Mouse (Mus musculus): Measurements from ENCODE around the gene Uba1. TPM values are rescaled to one million over a fixed set of nuclear protein-coding genes. Genes with fewer than 3 reads are reported as not detected.
"Not testable (repeated sequence)": the region's sequence is repeated elsewhere in the genome, so short reads cannot be mapped to it uniquely, and the experiment has no call there.

Uba1 gene
- total RNA-seq, 2 experiments from 2014 or later, result 260 to 271 TPM

DNA sequence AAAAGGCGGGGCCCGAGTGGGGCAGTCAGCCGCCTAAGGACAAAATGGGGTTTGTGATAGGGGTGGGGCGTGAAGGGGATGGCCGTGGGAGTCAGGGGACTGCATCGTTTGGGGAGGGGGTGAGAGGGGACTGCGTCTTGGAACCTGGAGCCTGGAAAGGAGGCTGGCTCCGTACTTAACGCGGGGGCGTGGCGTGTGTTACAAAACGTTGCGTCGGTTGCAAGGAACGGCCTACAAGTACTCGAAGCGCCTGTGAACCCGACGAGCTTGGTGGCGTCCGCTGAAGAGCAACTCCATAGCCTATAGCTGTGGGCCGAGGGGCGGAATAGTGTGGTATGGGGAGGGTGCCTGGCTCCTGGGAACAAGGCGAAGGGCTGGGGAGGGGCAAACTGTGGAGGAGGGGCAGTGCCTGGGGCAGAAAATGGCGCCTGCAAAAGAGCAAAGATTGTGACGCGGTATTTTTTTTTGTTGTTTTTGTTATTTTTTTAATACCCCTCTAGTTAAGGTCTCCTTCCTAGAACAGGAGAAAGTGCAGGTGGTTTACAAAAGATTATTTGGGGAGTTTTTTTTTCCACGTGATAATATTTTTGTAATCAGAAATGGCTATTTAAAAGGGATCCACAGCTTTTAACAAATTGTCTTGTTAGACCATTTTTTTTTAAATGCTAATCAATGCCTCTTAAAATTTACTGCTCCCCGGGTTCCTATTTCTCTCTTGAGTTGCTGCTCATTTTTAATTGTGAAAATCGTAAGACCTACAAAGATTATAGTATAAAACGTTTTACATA, 46.4 kb downstream of the Uba1 start:
- intact Hi-C loops (cut with DNase I), result loop anchor here (1.0 kb wide), 1 partner anchor 16 kb away; no protein-coding TSS in a partner anchor
- DNase-seq, result peak; percentile 82 to 85

DNA sequence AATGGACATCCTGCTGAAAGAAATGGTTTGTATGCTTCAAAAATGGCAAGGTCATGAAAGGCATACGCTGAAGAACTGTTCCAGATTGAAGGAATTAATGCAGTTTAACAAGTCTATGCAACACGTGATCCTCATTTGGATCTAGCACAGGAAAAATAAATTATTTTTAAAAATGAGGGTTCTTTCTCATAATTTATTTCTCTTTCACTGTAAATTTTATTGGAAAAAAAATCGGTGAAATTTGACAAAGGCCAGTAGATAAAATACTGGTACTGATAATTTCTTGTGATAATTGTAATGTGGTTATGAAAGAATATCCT, 46.9 kb downstream of the Uba1 start:
- intact Hi-C loops (cut with DNase I), result no loop called here
- no peak for DNase-seq

DNA sequence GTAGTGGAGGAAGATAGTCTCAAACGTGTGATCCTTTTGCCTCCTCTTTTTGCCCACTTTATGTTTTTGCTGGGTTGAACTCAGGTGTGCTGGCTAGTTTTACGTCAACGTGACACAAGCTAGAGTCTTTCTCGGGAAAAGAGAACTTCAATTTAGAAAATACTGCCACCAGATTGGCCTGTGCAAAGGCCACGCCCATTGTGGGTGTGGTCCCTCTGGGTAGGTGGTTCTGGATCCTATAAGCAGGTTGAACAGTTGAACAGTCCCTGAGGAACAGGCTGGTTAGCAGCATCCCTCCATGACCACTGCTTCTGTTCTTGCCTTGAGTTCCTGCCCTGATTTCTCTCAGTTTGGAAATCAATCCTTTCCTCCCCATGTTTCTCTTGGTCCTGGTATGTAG, 70.6 kb downstream of the Uba1 start:
- intact Hi-C loops (cut with DNase I), result no loop called here
- DNase-seq, result no peak

- DNase-seq, result peak; percentile 21 to 31
Observed at GRCm38 (mm10) chrX:20730048-20730447, 71.9 kb downstream of the Uba1 start.

More at GRCm38 (mm10) chrX:20730048-20730447, 71.9 kb downstream of the Uba1 start:
- intact Hi-C loops (cut with DNase I), result not testable (repeated sequence)

Other genes with a start within 250 kb of the Uba1 start
- 1 to 10 TPM; 3.4 to 4.1 TPM for gene Jade3, start 232.6 kb upstream of the Uba1 start, total RNA-seq (2021)
- 1 to 10 TPM in 1 of 2 experiments, under 1 TPM in 1; 0.89 to 1.2 TPM for gene Rgn, start 108.5 kb upstream of the Uba1 start, total RNA-seq (2021)
- gene Rbm10, start 40.8 kb upstream of the Uba1 start, total RNA-seq (2021), result 10 to 100 TPM; 24.1 to 29.5 TPM
- gene Ndufb11, start 40.7 kb upstream of the Uba1 start, total RNA-seq (2021), result 100 to 1,000 TPM; 586 to 630 TPM
- gene Cdk16, start 29.6 kb downstream of the Uba1 start, total RNA-seq (2021), result 100 to 1,000 TPM; 169 to 183 TPM
- gene Usp11, start 45.6 kb downstream of the Uba1 start, total RNA-seq (2021), result 10 to 100 TPM; 10.8 to 11.0 TPM
- gene Araf, start 139.5 kb downstream of the Uba1 start, total RNA-seq (2021), result 10 to 100 TPM; 84.4 to 85.1 TPM
- gene Timp1, start 211.8 kb downstream of the Uba1 start, total RNA-seq (2021), result 10 to 100 TPM; 15.4 to 16.4 TPM

All from heart, postnatal 10 days (tissue).